Mouse (Mus musculus) hindbrain, embryonic 11.5 days (tissue): Measurements from ENCODE around the gene Gm11563. TPM values are rescaled to one million over a fixed set of nuclear protein-coding genes. Genes with fewer than 3 reads are reported as not detected.
"Not testable (repeated sequence)": the region's sequence is repeated elsewhere in the genome, so short reads cannot be mapped to it uniquely, and the experiment has no call there.

ENCODE experiments used
- ATAC-seq: fragments of 200-750 bp; cut with Nextera tagmentation; 2 replicates; pipeline ENCODE4 v1.8.0; 2017; ENCODE audit warnings: mild to moderate bottlenecking, moderate TSS enrichment, moderate library complexity; ENCODE audit not compliant: low FRiP score
- DNase-seq: peaks from one replicate; pipeline ENCODE4 v3.0.0-alpha.2; 2015; ENCODE audit warnings: low spot score
- H3K27ac ChIP-seq: fragments of 300-500 bp; sonication (generic); 2 replicates; pipeline ENCODE4 v1.5.1; 2014; ENCODE audit warnings: mild to moderate bottlenecking, low read depth, low read length
- H3K27me3 ChIP-seq: fragments of 300-500 bp; sonication (generic); 2 replicates; pipeline ENCODE4 v1.6.1; 2014; ENCODE audit warnings: mild to moderate bottlenecking, low read length, moderate library complexity, mixed read lengths; ENCODE audit not compliant: control insufficient read depth, insufficient read depth
- H3K36me3 ChIP-seq: fragments of 300-500 bp; sonication (generic); 2 replicates; pipeline ENCODE4 v1.6.1; 2014; ENCODE audit warnings: mild to moderate bottlenecking, low read length, moderate library complexity, mixed read lengths; ENCODE audit not compliant: control insufficient read depth, insufficient read depth
- H3K4me1 ChIP-seq: fragments of 300-500 bp; sonication (generic); replicated peaks from 2 replicates; pipeline ENCODE4 v1.6.1; 2014; ENCODE audit warnings: low read length, mixed read lengths; ENCODE audit not compliant: control insufficient read depth, insufficient read depth
- H3K4me2 ChIP-seq: fragments of 300-500 bp; sonication (generic); replicated peaks from 2 replicates; pipeline ENCODE4 v1.6.1; 2014; ENCODE audit warnings: mild to moderate bottlenecking, low read depth, low read length
- H3K4me3 ChIP-seq: fragments of 300-500 bp; sonication (generic); 2 replicates; pipeline ENCODE4 v1.5.1; 2014; ENCODE audit warnings: low read depth, low read length
- H3K9ac ChIP-seq: fragments of 300-500 bp; sonication (generic); 2 replicates; pipeline ENCODE4 v1.6.1; 2014; ENCODE audit warnings: low read depth, low read length
- H3K9me3 ChIP-seq: fragments of 300-500 bp; sonication (generic); 2 replicates; pipeline ENCODE4 v1.6.1; 2016; ENCODE audit warnings: low read length; ENCODE audit not compliant: control insufficient read depth
- WGBS: fragments of 180-500 bp; shearing (Covaris S2); extraction: QIAGEN DNeasy Blood & Tissue Kit; methylation state at CpG from one replicate; pipeline ENCODE4 v1.1.7; 2014; 5-methylcytosine and 5-hydroxymethylcytosine counted together
- polyA plus RNA-seq: library from polyadenylated mRNA; unstranded; fragments of >200 nt; fragmentation: Nextera tagmentation; extraction: Ambion mirVana; gene quantifications from 2 replicates; pipeline ENCODE4 v1.2.1, GENCODE M21; 2014

Gm11563 gene
- polyA plus RNA-seq, 1 experiment from 2014 or later, result not detected

DNA sequence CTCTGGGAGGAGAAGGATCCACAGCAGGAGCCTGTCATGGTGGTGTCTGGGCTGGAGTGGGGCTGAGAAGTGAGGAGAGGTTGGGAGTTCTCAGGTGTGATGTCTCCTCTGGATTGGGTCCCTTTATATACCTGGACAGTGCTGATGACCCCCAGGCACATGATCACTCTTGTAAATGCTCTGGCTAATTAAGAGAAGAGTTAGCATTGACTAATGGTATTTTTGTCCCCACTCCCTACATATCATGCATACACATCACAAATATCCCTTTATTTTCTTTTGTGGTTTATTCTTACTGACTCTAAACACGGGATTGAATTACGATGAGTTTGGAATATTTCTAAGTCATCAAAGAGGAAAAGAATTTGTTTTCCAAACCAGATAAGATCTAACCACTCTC is 38.4 kb downstream of the Gm11563 start, which contains the start of gene Gm11562:
Gm11562 (minus strand) TSS at position 101 of the 400 bp plus-strand sequence.
- H3K27ac ChIP-seq, result no peak within 1 kb of the TSS
- H3K9me3 ChIP-seq, result no peaks in the 10 kb centered on the region
- ATAC-seq, result no peak
- no peaks in the 10 kb centered on the region for H3K27me3 ChIP-seq
- 91% methylated on average over 2 of the region's 2 CpGs for WGBS
- no peaks in the 10 kb centered on the region for H3K4me1 ChIP-seq
- no peak within 1 kb of the TSS for H3K4me3 ChIP-seq
- no peaks in the 10 kb centered on the region for H3K36me3 ChIP-seq
- no peak within 1 kb of the TSS for H3K9ac ChIP-seq
- no peak for DNase-seq
- H3K4me2 ChIP-seq, result no peak within 1 kb of the TSS

- Histone ChIP-seq H3K9ac (no peak within 1 kb of the TSS), H3K27ac (no peak within 1 kb of the TSS), H3K4me3 (no peak within 1 kb of the TSS), H3K27me3 (no peaks in the 10 kb centered on the region), H3K9me3 (no peaks in the 10 kb centered on the region), H3K36me3 (no peaks in the 10 kb centered on the region), H3K4me1 (no peaks in the 10 kb centered on the region), H3K4me2 (no peak within 1 kb of the TSS)
- ATAC-seq (no peak), DNase-seq (no peak)
- 74% methylated on average over 3 of the region's 3 CpGs for WGBS
Observed at GRCm38 (mm10) chr11:99614796-99615363, 43.9 kb downstream of the Gm11563 start, which contains the start of gene Krtap2-4. TSS of gene Krtap2-4 (minus strand) at chr11:99614846.

GRCm38 (mm10) chr11:99610089-99610488 is 48.7 kb downstream of the Gm11563 start, which contains the start of gene Gm11937:
TSS of gene Gm11937 (minus strand) at chr11:99610189.
- H3K9ac ChIP-seq, DNase-seq, ATAC-seq, H3K27ac ChIP-seq, H3K27me3 ChIP-seq, H3K4me3 ChIP-seq, H3K36me3 ChIP-seq, H3K4me1 ChIP-seq, H3K4me2 ChIP-seq, H3K9me3 ChIP-seq: not testable (repeated sequence)
- 91% methylated on average over 1 of the region's 2 CpGs for WGBS

GRCm38 (mm10) chr11:99609126-99609525 is 49.6 kb downstream of the Gm11563 start:
- ATAC-seq (no peak), DNase-seq (no peak)
- Histone ChIP-seq H3K4me3 (no peak overlapping the region), H3K36me3 (no peaks in the 10 kb centered on the region), H3K27me3 (no peaks in the 10 kb centered on the region), H3K9ac (no peak overlapping the region), H3K27ac (no peak overlapping the region), H3K4me2 (no peak overlapping the region), H3K9me3 (no peaks in the 10 kb centered on the region), H3K4me1 (no peaks in the 10 kb centered on the region)
- 86% methylated on average over 1 of the region's 1 CpGs for WGBS

Other genes starting within 250 kb of the Gm11563 start
- gene Krt12, start 236.7 kb downstream of the Gm11563 start, polyA plus RNA-seq, result not detected in 2 replicates
- gene Krt20, start 220.8 kb downstream of the Gm11563 start, polyA plus RNA-seq, result 0.42 and 0.48 TPM in 2 replicates
- not detected in 2 replicates for gene Krt23, start 165.8 kb downstream of the Gm11563 start, polyA plus RNA-seq
- not detected in 2 replicates for gene Krt39, start 137.6 kb downstream of the Gm11563 start, polyA plus RNA-seq
- gene Krt40, start 115.8 kb downstream of the Gm11563 start, polyA plus RNA-seq, result not detected in 2 replicates
- gene Krtap3-3, start 108.1 kb downstream of the Gm11563 start, polyA plus RNA-seq, result not detected in 2 replicates
- gene Krtap3-2, start 102.1 kb downstream of the Gm11563 start, polyA plus RNA-seq, result not detected in 2 replicates
- not detected in 2 replicates for gene Gm11939, start 99.5 kb downstream of the Gm11563 start, polyA plus RNA-seq
- gene Krtap3-1, start 92.3 kb downstream of the Gm11563 start, polyA plus RNA-seq, result not detected in 2 replicates
- gene Krtap1-5, start 77.9 kb downstream of the Gm11563 start, polyA plus RNA-seq, result not detected in 2 replicates
- gene Krtap1-4, start 75.3 kb downstream of the Gm11563 start, polyA plus RNA-seq, result not detected in 2 replicates
- gene Krtap1-3, start 67.6 kb downstream of the Gm11563 start, polyA plus RNA-seq, result not detected in 2 replicates
- not detected in 2 replicates for gene Krtap9-3, start 60.9 kb downstream of the Gm11563 start, polyA plus RNA-seq
- not detected in 2 replicates for gene Gm11938, start 55.7 kb downstream of the Gm11563 start, polyA plus RNA-seq
- not detected in 2 replicates for gene Gm11937, start 48.8 kb downstream of the Gm11563 start, polyA plus RNA-seq
- gene Krtap2-4, start 44.1 kb downstream of the Gm11563 start, polyA plus RNA-seq, result not detected in 2 replicates
- gene Gm11562, start 38.5 kb downstream of the Gm11563 start, polyA plus RNA-seq, result not detected in 2 replicates
- not detected in 2 replicates for gene Krtap4-1, start 30.7 kb downstream of the Gm11563 start, polyA plus RNA-seq
- not detected in 2 replicates for gene Krtap4-2, start 23.9 kb downstream of the Gm11563 start, polyA plus RNA-seq
- not detected in 2 replicates for gene Krtap4-7, start 14.9 kb downstream of the Gm11563 start, polyA plus RNA-seq
- gene Gm11555, start 8.7 kb downstream of the Gm11563 start, polyA plus RNA-seq, result not detected in 2 replicates
- not detected in 2 replicates for gene Krtap4-6, start 7.0 kb upstream of the Gm11563 start, polyA plus RNA-seq
- not detected in 2 replicates for gene Gm14190, start 31.8 kb upstream of the Gm11563 start, polyA plus RNA-seq
- gene Gm14180, start 75.3 kb upstream of the Gm11563 start, polyA plus RNA-seq, result not detected in 2 replicates
- not detected in 2 replicates for gene Gm11595, start 114.0 kb upstream of the Gm11563 start, polyA plus RNA-seq
- not detected in 2 replicates for gene Krtap4-8, start 121.7 kb upstream of the Gm11563 start, polyA plus RNA-seq
- not detected in 2 replicates for gene Krtap4-9, start 126.2 kb upstream of the Gm11563 start, polyA plus RNA-seq
- not detected in 2 replicates for gene Gm11596, start 134.5 kb upstream of the Gm11563 start, polyA plus RNA-seq
- gene Gm11569, start 140.0 kb upstream of the Gm11563 start, polyA plus RNA-seq, result not detected in 2 replicates
- not detected in 2 replicates for gene Gm11554, start 145.5 kb upstream of the Gm11563 start, polyA plus RNA-seq
- not detected in 2 replicates for gene Krtap4-13, start 150.9 kb upstream of the Gm11563 start, polyA plus RNA-seq
- not detected in 2 replicates for gene Gm11564, start 156.7 kb upstream of the Gm11563 start, polyA plus RNA-seq
- gene 2300003K06Rik, start 179.1 kb upstream of the Gm11563 start, polyA plus RNA-seq, result not detected in 2 replicates
- not detected in 2 replicates for gene Krtap4-16, start 192.6 kb upstream of the Gm11563 start, polyA plus RNA-seq
- not detected in 2 replicates for gene Gm11568, start 199.0 kb upstream of the Gm11563 start, polyA plus RNA-seq
- not detected in 2 replicates for gene Gm11559, start 205.5 kb upstream of the Gm11563 start, polyA plus RNA-seq
- gene Krtap9-1, start 214.4 kb upstream of the Gm11563 start, polyA plus RNA-seq, result not detected in 2 replicates
- gene Gm11567, start 220.2 kb upstream of the Gm11563 start, polyA plus RNA-seq, result not detected in 2 replicates
- gene Krtap31-1, start 249.0 kb upstream of the Gm11563 start, polyA plus RNA-seq, result not detected in 2 replicates